In the genomic region with DNA sequence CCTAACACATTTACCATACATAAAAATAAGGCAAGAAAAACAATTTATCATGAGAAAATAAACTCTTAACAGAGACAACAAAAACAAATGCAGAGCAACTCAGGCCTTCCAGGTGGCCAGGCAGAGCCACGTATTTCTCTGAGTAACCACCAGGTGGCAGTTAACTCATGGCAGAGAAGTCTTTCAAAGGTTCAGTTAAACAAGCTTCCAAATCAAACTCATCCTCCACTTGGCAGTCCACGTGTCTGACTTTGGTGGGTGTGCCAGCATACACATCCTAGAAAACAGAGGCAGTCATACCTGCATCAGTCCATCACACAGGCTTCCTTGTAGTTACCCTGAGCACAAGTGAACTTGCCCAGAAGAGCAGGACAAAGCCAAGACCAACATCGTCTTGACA, we compare ENCODE assay signal across 8 mouse cellular contexts. TPM values are rescaled to one million over a fixed set of nuclear protein-coding genes. Genes with fewer than 3 reads are reported as not detected.
DNase-seq lines count a peak whose midpoint lies in the region; ATAC-seq and TF ChIP-seq lines count a peak whose summit lies in the region.

No protein-coding gene starts in this region.

- no peak overlapping the region for H3K9ac ChIP-seq in forebrain, postnatal 0 days
- no peak overlapping the region for H3K9ac ChIP-seq in forebrain, embryonic 13.5 days

- no peak for ATAC-seq in forebrain, postnatal 0 days
- no peak for ATAC-seq in forebrain, embryonic 13.5 days
- ATAC-seq in monocyte, adult 5-6 weeks (replicated peaks; ENCODE audit: insufficient number of reproducible peaks, low FRiP score, low TSS enrichment, poor library complexity, severe bottlenecking), result peak; percentile 74

- peaks cover 48% of the 10 kb centered on the region for H3K36me3 ChIP-seq in forebrain, postnatal 0 days (ENCODE audit: insufficient read depth)
- H3K36me3 ChIP-seq in forebrain, embryonic 13.5 days (ENCODE audit: poor library complexity, severe bottlenecking), result peaks cover 78% of the 10 kb centered on the region

- TF ChIP-seq CTCF in forebrain, postnatal 0 days (IDR thresholded peaks at IDR 0.05; ENCODE audit: low read depth), result peak; percentile 75
- TF ChIP-seq CTCF in embryonic fibroblast, embryonic 13.5 days (IDR thresholded peaks at IDR 0.05; ENCODE audit: borderline replicate concordance, insufficient read depth, low read length), result peak; percentile 20; the same call in 1 of the 2 replicates

- H3K4me1 ChIP-seq in forebrain, postnatal 0 days (ENCODE audit: insufficient read depth), result no peaks in the 10 kb centered on the region
- H3K4me1 ChIP-seq in forebrain, embryonic 13.5 days, result no peaks in the 10 kb centered on the region
- H3K4me1 ChIP-seq in embryonic fibroblast, embryonic 13.5 days (ENCODE audit: control insufficient read depth, insufficient read depth, low read length), result no peaks in the 10 kb centered on the region

- DNase-seq in forebrain, postnatal 0 days, result peak; percentile 65
- peak; percentile 81 for DNase-seq in 3T3-L1 (ENCODE audit: low read depth, low spot score)
- peak; percentile 74 for DNase-seq in MN1 (ENCODE audit: low spot score)
- peak; percentile 36 to 47 for DNase-seq in layer of hippocampus, postnatal 10 days (ENCODE audit: low spot score in 2 of 2)
- DNase-seq in urinary bladder, postnatal 4 days (ENCODE audit: low spot score in 2 of 2), result no peak

- H3K9me3 ChIP-seq in forebrain, postnatal 0 days (ENCODE audit: low read length), result no peaks in the 10 kb centered on the region
- H3K9me3 ChIP-seq in forebrain, embryonic 13.5 days (replicated peaks), result no peaks in the 10 kb centered on the region

- WGBS in forebrain, postnatal 0 days, result 35% methylated on average over 3 of the region's 3 CpGs
- 40% methylated on average over 3 of the region's 3 CpGs for WGBS in forebrain, embryonic 13.5 days

- H3K4me3 ChIP-seq in forebrain, postnatal 0 days (ENCODE audit: low read depth, low read length), result no peak overlapping the region
- H3K4me3 ChIP-seq in forebrain, embryonic 13.5 days, result no peak overlapping the region
- no peak overlapping the region for H3K4me3 ChIP-seq in embryonic fibroblast, embryonic 13.5 days (ENCODE audit: insufficient read depth, low read length)

- no peak overlapping the region for H3K27ac ChIP-seq in forebrain, postnatal 0 days (ENCODE audit: low read depth, low read length)
- H3K27ac ChIP-seq in forebrain, embryonic 13.5 days, result no peak overlapping the region
- no peak overlapping the region for H3K27ac ChIP-seq in embryonic fibroblast, embryonic 13.5 days (ENCODE audit: insufficient read depth, low read length)

- H3K4me2 ChIP-seq in forebrain, postnatal 0 days (ENCODE audit: low read depth), result no peak overlapping the region
- H3K4me2 ChIP-seq in forebrain, embryonic 13.5 days, result no peak overlapping the region

- TF ChIP-seq POLR2A in embryonic fibroblast, embryonic 13.5 days (IDR thresholded peaks at IDR 0.05; ENCODE audit: low read depth, low read length), result no peak

- H3K27me3 ChIP-seq in forebrain, postnatal 0 days (ENCODE audit: insufficient read depth, low read length), result no peaks in the 10 kb centered on the region
- no peaks in the 10 kb centered on the region for H3K27me3 ChIP-seq in forebrain, embryonic 13.5 days

RNA-seq across cellular contexts. Expression of gene Gm9903, which starts 10.9 kb away (rescaled TPM):
- total RNA-seq in forebrain, postnatal 0 days (2014; rRNA removed), result 1.00 TPM in 1 of 2 replicates, not detected in the other
- polyA plus RNA-seq in forebrain, postnatal 0 days (2015; fragmentation: Nextera tagmentation; extraction: Ambion mirVana), result 0.39 and 0.59 TPM in 2 replicates
- polyA plus RNA-seq in forebrain, embryonic 13.5 days (2015; fragmentation: Nextera tagmentation; extraction: Ambion mirVana), result 0.55 and 0.61 TPM in 2 replicates
- polyA plus RNA-seq in embryonic fibroblast, embryonic 13.5 days (2011; ENCODE audit: insufficient read length, low read depth, missing spikeins), result 1.3 and 1.4 TPM in 2 replicates
- under 1 TPM in 1 of 2 experiments, not detected in 1; 0.73 TPM for total RNA-seq in layer of hippocampus, postnatal 10 days (2021)
- total RNA-seq in monocyte, adult 5-6 weeks (2017), result 2.0 TPM in 1 of 3 replicates, not detected in the others

RNA-seq across cellular contexts. Expression of gene Fam53a, which starts 11.2 kb away (rescaled TPM):
- 20.9 and 36.6 TPM in 2 replicates for total RNA-seq in forebrain, postnatal 0 days (2014; rRNA removed)
- polyA plus RNA-seq in forebrain, postnatal 0 days (2015; fragmentation: Nextera tagmentation; extraction: Ambion mirVana), result 37.5 and 40.0 TPM in 2 replicates
- polyA plus RNA-seq in forebrain, embryonic 13.5 days (2015; fragmentation: Nextera tagmentation; extraction: Ambion mirVana), result 51.0 and 57.7 TPM in 2 replicates
- 24.3 and 26.9 TPM in 2 replicates for polyA plus RNA-seq in embryonic fibroblast, embryonic 13.5 days (2011; ENCODE audit: insufficient read length, low read depth, missing spikeins)
- 10 to 100 TPM; 20.4 to 24.0 TPM for total RNA-seq in layer of hippocampus, postnatal 10 days (2021)
- 12.5 to 25.0 TPM (median 16.3 TPM) in 3 replicates for total RNA-seq in monocyte, adult 5-6 weeks (2017)

RNA-seq across cellular contexts. Expression of gene Slbp, which starts 11.7 kb away (rescaled TPM):
- 88.7 and 89.8 TPM in 2 replicates for total RNA-seq in forebrain, postnatal 0 days (2014; rRNA removed)
- 86.4 and 94.4 TPM in 2 replicates for polyA plus RNA-seq in forebrain, postnatal 0 days (2015; fragmentation: Nextera tagmentation; extraction: Ambion mirVana)
- 222 and 225 TPM in 2 replicates for polyA plus RNA-seq in forebrain, embryonic 13.5 days (2015; fragmentation: Nextera tagmentation; extraction: Ambion mirVana)
- polyA plus RNA-seq in embryonic fibroblast, embryonic 13.5 days (2011; ENCODE audit: insufficient read length, low read depth, missing spikeins), result 60.2 and 67.7 TPM in 2 replicates
- total RNA-seq in layer of hippocampus, postnatal 10 days (2021), result 10 to 100 TPM; 28.7 to 31.7 TPM
- 195 to 235 TPM (median 203 TPM) in 3 replicates for total RNA-seq in monocyte, adult 5-6 weeks (2017)

RNA-seq across cellular contexts. Expression of gene Tacc3, which starts 17.3 kb away (rescaled TPM):
- 12.0 and 20.1 TPM in 2 replicates for total RNA-seq in forebrain, postnatal 0 days (2014; rRNA removed)
- 24.9 and 25.5 TPM in 2 replicates for polyA plus RNA-seq in forebrain, postnatal 0 days (2015; fragmentation: Nextera tagmentation; extraction: Ambion mirVana)
- 189 and 190 TPM in 2 replicates for polyA plus RNA-seq in forebrain, embryonic 13.5 days (2015; fragmentation: Nextera tagmentation; extraction: Ambion mirVana)
- polyA plus RNA-seq in embryonic fibroblast, embryonic 13.5 days (2011; ENCODE audit: insufficient read length, low read depth, missing spikeins), result 62.0 and 75.1 TPM in 2 replicates
- 10 to 100 TPM; 12.4 to 14.1 TPM for total RNA-seq in layer of hippocampus, postnatal 10 days (2021)
- 24.9 to 30.8 TPM (median 27.7 TPM) in 3 replicates for total RNA-seq in monocyte, adult 5-6 weeks (2017)

RNA-seq across cellular contexts. Expression of gene Tmem129, which starts 17.6 kb away (rescaled TPM):
- total RNA-seq in forebrain, postnatal 0 days (2014; rRNA removed), result 20.6 and 23.9 TPM in 2 replicates
- polyA plus RNA-seq in forebrain, postnatal 0 days (2015; fragmentation: Nextera tagmentation; extraction: Ambion mirVana), result 15.5 and 20.9 TPM in 2 replicates
- polyA plus RNA-seq in forebrain, embryonic 13.5 days (2015; fragmentation: Nextera tagmentation; extraction: Ambion mirVana), result 33.0 and 37.8 TPM in 2 replicates
- 22.8 and 28.1 TPM in 2 replicates for polyA plus RNA-seq in embryonic fibroblast, embryonic 13.5 days (2011; ENCODE audit: insufficient read length, low read depth, missing spikeins)
- total RNA-seq in layer of hippocampus, postnatal 10 days (2021), result 10 to 100 TPM; 21.4 to 22.4 TPM
- 5.3 to 21.8 TPM (median 6.9 TPM) in 3 replicates for total RNA-seq in monocyte, adult 5-6 weeks (2017)

Comparison
In these comparisons a context has a peak if more than half of its experiments do, and no peak if none do; other contexts are left out.
1. DNase-seq: peak in forebrain, postnatal 0 days (single experiment), 3T3-L1 (single experiment), MN1 (single experiment) and layer of hippocampus, postnatal 10 days (2 of 2); none in urinary bladder, postnatal 4 days (0 of 2).